Mouse (Mus musculus) testis, adult 2 months (tissue): ENCODE measurements around the gene Cox10.

Experiments
- CTCF ChIP-seq: fragments of 200-500 bp; IDR thresholded peaks from 2 replicates; pipeline ENCODE4 v1.5.1; 2012; ENCODE audit warnings: low read depth, mild to moderate bottlenecking, inconsistent platforms, low read length, moderate library complexity; ENCODE audit not compliant: control insufficient read depth, insufficient read depth, insufficient replicate concordance
- POLR2A ChIP-seq: fragments of 200-500 bp; IDR thresholded peaks from 2 replicates; pipeline ENCODE4 v1.6.1; 2012; ENCODE audit warnings: low read depth, mild to moderate bottlenecking, inconsistent platforms, low read length, moderate library complexity; ENCODE audit not compliant: control insufficient read depth

GRCm38 (mm10) chr11:63988031-63988665, 91.1 kb downstream of the Cox10 start:
- TF ChIP-seq CTCF: no peak
- TF ChIP-seq POLR2A: no peak
